Mouse (Mus musculus): ENCODE data around the gene Ppp6r3. TPM values are rescaled to one million over a fixed set of nuclear protein-coding genes. Genes with fewer than 3 reads are reported as not detected.

Gene Ppp6r3
- polyA plus RNA-seq, 1 experiment from 2014 or later = 64.2 TPM

DNA sequence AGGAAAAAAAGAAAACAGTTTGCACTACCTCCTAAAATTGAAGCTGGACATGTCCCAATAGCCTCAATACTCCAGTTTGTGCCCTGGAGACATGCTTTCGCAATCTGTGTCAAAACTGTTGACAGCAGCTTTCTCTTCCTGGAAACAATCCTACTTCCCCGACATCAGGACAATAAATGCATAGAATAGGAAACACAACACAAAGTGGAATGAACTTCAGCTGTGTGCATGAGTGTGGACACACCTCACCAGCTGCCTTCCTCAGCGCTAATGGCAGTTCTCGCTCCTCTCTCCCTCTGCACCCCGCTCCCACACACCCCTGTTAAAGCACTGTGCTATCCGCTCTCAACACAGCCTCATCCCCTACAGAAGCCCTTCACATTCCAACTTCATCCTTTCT is 12.8 kb downstream of the Ppp6r3 start:
- no peaks in the 10 kb centered on the region for H3K27me3 ChIP-seq (replicated peaks; ENCODE audit: control insufficient read depth, insufficient read depth, low read length)
- no peak overlapping the region for H3K4me3 ChIP-seq (ENCODE audit: low read depth, low read length)
- H3K27ac ChIP-seq (ENCODE audit: low read depth) = no peak overlapping the region
- no peak overlapping the region for H3K4me2 ChIP-seq (ENCODE audit: low read length)
- H3K4me1 ChIP-seq (replicated peaks; ENCODE audit: control insufficient read depth, insufficient read depth, low read length) = no peaks in the 10 kb centered on the region; the same call in 1 of the 2 replicates
- no peaks in the 10 kb centered on the region; the same call in 1 of the 2 replicates for H3K36me3 ChIP-seq (ENCODE audit: control insufficient read depth, insufficient read depth, low read length)
- 0 out of 2 replicates have a peak, but pooled peaks cover 4% of the 10 kb centered on the region for H3K9me3 ChIP-seq (ENCODE audit: control insufficient read depth, low read length)
- H3K9ac ChIP-seq (ENCODE audit: low read length) = no peak overlapping the region
- DNase-seq (ENCODE audit: low spot score) (no peak), ATAC-seq (replicated peaks; ENCODE audit: low FRiP score, low TSS enrichment, low read depth) (no peak)
- 91% methylated on average over 6 of the region's 6 CpGs for whole genome bisulfite sequencing

DNA sequence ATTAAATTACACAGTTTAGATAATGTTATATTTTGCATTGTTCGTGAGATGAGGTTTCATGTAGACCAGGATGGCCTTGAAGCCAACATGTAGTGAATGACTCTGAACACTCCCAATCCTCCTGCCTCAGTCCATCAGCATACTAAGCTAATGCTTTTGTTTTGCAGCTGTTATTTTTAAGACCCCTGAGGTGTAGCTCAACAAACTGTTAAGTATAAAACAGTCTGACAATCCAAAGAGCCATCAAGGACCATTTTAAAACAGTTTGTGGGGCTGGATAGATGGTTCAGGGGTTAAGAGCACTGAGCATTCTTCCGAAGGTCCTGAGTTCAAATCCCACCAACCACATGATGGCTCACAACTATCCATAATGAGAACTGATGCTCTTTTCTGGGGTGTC is 13.3 kb downstream of the Ppp6r3 start:
- Histone ChIP-seq H3K9ac (ENCODE audit: low read length) (no peak overlapping the region), H3K27ac (ENCODE audit: low read depth) (no peak overlapping the region), H3K36me3 (ENCODE audit: control insufficient read depth, insufficient read depth, low read length) (no peaks in the 10 kb centered on the region; the same call in 1 of the 2 replicates), H3K9me3 (ENCODE audit: control insufficient read depth, low read length) (0 out of 2 replicates have a peak, but pooled peaks cover 4% of the 10 kb centered on the region), H3K27me3 (replicated peaks; ENCODE audit: control insufficient read depth, insufficient read depth, low read length) (no peaks in the 10 kb centered on the region), H3K4me1 (replicated peaks; ENCODE audit: control insufficient read depth, insufficient read depth, low read length) (no peaks in the 10 kb centered on the region; the same call in 1 of the 2 replicates), H3K4me2 (ENCODE audit: low read length) (no peak overlapping the region), H3K4me3 (ENCODE audit: low read depth, low read length) (no peak overlapping the region)
- ATAC-seq (replicated peaks; ENCODE audit: low FRiP score, low TSS enrichment, low read depth) (no peak), DNase-seq (ENCODE audit: low spot score) (no peak)
- 99% methylated on average over 2 of the region's 2 CpGs for WGBS

DNA sequence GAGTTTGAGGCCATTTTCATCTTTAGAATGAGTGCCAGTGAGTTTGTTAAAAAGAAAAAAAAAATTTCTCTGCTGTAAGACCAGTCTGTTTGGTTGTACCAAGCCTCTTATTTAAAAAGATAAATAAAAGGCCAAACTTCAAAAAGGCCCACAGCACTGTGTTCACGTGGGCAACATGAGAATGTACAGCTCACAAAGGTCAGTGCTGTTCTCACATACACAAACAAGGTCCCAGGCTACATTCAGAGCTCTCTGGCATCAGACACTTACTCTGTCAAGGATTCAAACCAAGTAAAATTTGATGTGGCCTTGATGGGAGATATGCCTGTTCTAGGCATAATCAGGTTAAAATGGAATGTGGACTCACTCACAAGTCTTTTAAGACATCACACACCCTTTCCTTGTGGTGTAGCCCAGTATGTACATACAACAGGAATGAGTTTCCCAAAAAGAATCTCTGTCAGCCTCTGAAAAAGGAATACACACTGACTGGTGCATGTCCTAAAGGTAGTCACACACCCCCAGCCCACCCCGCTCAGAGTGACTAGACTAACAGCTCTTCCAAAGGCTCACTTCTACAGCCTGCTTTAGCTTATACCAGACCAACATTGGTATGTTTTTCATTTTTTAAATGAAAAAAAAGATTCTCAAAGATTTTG is 19.3 kb downstream of the Ppp6r3 start:
- H3K4me3 ChIP-seq (ENCODE audit: low read depth, low read length) = no peak overlapping the region
- no peaks in the 10 kb centered on the region for H3K27me3 ChIP-seq (replicated peaks; ENCODE audit: control insufficient read depth, insufficient read depth, low read length)
- H3K9me3 ChIP-seq (ENCODE audit: control insufficient read depth, low read length) = 0 out of 2 replicates have a peak, but pooled peaks cover 4% of the 10 kb centered on the region
- H3K36me3 ChIP-seq (ENCODE audit: control insufficient read depth, insufficient read depth, low read length) = no peaks in the 10 kb centered on the region; the same call in 1 of the 2 replicates
- 83% methylated on average over 2 of the region's 2 CpGs for WGBS
- H3K9ac ChIP-seq (ENCODE audit: low read length) = no peak overlapping the region
- ATAC-seq (replicated peaks; ENCODE audit: low FRiP score, low TSS enrichment, low read depth) (no peak), DNase-seq (ENCODE audit: low spot score) (no peak)
- H3K27ac ChIP-seq (ENCODE audit: low read depth) = no peak overlapping the region
- H3K4me2 ChIP-seq (ENCODE audit: low read length) = no peak overlapping the region
- no peaks in the 10 kb centered on the region for H3K4me1 ChIP-seq (replicated peaks; ENCODE audit: control insufficient read depth, insufficient read depth, low read length)

DNA sequence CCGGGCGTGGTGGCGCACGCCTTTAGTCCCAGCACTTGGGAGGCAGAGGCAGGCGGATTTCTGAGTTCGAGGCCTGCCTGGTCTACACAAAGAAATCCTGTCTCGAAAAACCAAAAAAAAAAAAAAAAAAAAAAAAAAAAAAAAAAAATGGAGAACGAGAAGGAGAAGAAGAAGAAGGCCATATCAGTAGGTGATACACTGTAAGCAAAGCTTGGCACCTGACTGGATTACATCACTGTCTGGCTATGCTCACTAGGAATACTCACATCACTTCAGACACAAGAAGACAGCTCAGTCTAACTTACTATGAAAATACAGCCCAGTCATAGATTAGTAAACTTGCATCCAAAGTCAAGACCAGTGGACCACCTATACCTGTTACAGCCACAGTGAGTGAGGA is 20.8 kb downstream of the Ppp6r3 start:
- Histone ChIP-seq H3K9ac (ENCODE audit: low read length) (no peak overlapping the region), H3K27me3 (replicated peaks; ENCODE audit: control insufficient read depth, insufficient read depth, low read length) (no peaks in the 10 kb centered on the region), H3K4me3 (ENCODE audit: low read depth, low read length) (no peak overlapping the region), H3K4me2 (ENCODE audit: low read length) (no peak overlapping the region), H3K27ac (ENCODE audit: low read depth) (no peak overlapping the region), H3K36me3 (ENCODE audit: control insufficient read depth, insufficient read depth, low read length) (no peaks in the 10 kb centered on the region; the same call in 1 of the 2 replicates), H3K4me1 (replicated peaks; ENCODE audit: control insufficient read depth, insufficient read depth, low read length) (no peaks in the 10 kb centered on the region), H3K9me3 (ENCODE audit: control insufficient read depth, low read length) (0 out of 2 replicates have a peak, but pooled peaks cover 4% of the 10 kb centered on the region)
- ATAC-seq (replicated peaks; ENCODE audit: low FRiP score, low TSS enrichment, low read depth) (no peak), DNase-seq (ENCODE audit: low spot score) (no peak)
- 94% methylated on average over 8 of the region's 8 CpGs for WGBS

DNA sequence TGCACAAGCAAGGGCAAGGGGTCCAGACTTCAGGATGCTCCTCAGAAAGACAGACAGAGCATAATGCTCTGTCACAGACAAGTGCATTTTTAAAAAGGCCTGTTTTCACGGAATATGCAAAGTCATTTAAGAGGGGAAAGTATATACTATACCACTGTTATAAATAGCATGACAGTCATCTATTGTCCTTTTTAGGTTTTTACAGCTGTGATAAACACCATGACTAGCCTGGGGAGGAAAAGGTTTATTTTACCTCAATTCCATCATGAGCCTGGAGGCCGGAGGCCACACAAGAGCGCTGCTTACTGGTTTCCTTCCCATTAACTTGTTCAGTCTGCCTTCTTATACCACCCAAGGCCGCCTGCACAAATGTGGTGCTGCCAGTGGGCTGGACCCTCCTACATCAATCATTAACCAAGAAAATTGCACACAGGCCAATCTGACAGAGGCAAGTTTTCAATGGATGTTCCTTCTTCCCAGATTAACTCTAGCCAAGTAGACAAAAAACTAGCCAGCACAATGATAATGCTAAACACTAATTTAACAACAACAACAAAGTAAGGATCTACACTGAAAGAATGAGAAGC is 23.9 kb downstream of the Ppp6r3 start:
- Histone ChIP-seq H3K36me3 (ENCODE audit: control insufficient read depth, insufficient read depth, low read length) (peaks cover 13% of the 10 kb centered on the region; the same call in 1 of the 2 replicates), H3K4me3 (ENCODE audit: low read depth, low read length) (no peak overlapping the region), H3K9me3 (ENCODE audit: control insufficient read depth, low read length) (no peaks in the 10 kb centered on the region), H3K4me2 (ENCODE audit: low read length) (no peak overlapping the region), H3K27ac (ENCODE audit: low read depth) (no peak overlapping the region), H3K4me1 (replicated peaks; ENCODE audit: control insufficient read depth, insufficient read depth, low read length) (no peaks in the 10 kb centered on the region), H3K9ac (ENCODE audit: low read length) (no peak overlapping the region), H3K27me3 (replicated peaks; ENCODE audit: control insufficient read depth, insufficient read depth, low read length) (no peaks in the 10 kb centered on the region)
- DNase-seq (ENCODE audit: low spot score) (no peak), ATAC-seq (replicated peaks; ENCODE audit: low FRiP score, low TSS enrichment, low read depth) (no peak)
- 27% methylated on average over 4 of the region's 4 CpGs for WGBS

DNA sequence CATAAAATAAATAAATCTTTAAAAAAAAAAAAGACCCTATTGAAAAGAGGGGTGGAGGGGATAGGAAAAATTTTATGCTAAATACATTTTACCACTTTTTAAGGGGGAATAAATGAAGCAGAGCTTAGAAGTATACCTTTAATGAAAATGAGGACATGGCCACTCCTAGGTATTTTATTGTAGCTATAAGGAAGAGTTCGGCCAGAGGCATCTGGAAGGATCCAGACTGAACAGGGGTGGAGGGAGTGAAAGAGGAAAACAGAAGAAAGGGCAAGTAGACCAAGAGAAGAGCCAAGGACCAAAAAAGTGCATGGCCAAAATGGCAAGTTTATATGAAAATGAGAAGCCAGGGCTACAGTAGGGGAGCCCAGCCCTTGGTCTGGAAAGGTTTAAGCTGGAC is 25.4 kb downstream of the Ppp6r3 start:
- Histone ChIP-seq H3K4me3 (ENCODE audit: low read depth, low read length) (no peak overlapping the region), H3K9ac (ENCODE audit: low read length) (no peak overlapping the region), H3K36me3 (ENCODE audit: control insufficient read depth, insufficient read depth, low read length) (peaks cover 16% of the 10 kb centered on the region; the same call in 1 of the 2 replicates), H3K27me3 (replicated peaks; ENCODE audit: control insufficient read depth, insufficient read depth, low read length) (no peaks in the 10 kb centered on the region), H3K4me1 (replicated peaks; ENCODE audit: control insufficient read depth, insufficient read depth, low read length) (no peaks in the 10 kb centered on the region), H3K9me3 (ENCODE audit: control insufficient read depth, low read length) (no peaks in the 10 kb centered on the region), H3K27ac (ENCODE audit: low read depth) (no peak overlapping the region), H3K4me2 (ENCODE audit: low read length) (no peak overlapping the region)
- no peak for DNase-seq (ENCODE audit: low spot score)
- whole genome bisulfite sequencing = 79% methylated on average over 1 of the region's 1 CpGs
- ATAC-seq (replicated peaks; ENCODE audit: low FRiP score, low TSS enrichment, low read depth) = no peak

- Histone ChIP-seq H3K9me3 (ENCODE audit: control insufficient read depth, low read length) (no peaks in the 10 kb centered on the region), H3K4me1 (replicated peaks; ENCODE audit: control insufficient read depth, insufficient read depth, low read length) (no peaks in the 10 kb centered on the region), H3K4me2 (ENCODE audit: low read length) (no peak overlapping the region), H3K27me3 (replicated peaks; ENCODE audit: control insufficient read depth, insufficient read depth, low read length) (no peaks in the 10 kb centered on the region), H3K27ac (ENCODE audit: low read depth) (no peak overlapping the region), H3K4me3 (ENCODE audit: low read depth, low read length) (no peak overlapping the region), H3K9ac (ENCODE audit: low read length) (no peak overlapping the region), H3K36me3 (ENCODE audit: control insufficient read depth, insufficient read depth, low read length) (peaks cover 16% of the 10 kb centered on the region; the same call in 1 of the 2 replicates)
- 91% methylated on average over 1 of the region's 1 CpGs for WGBS
- DNase-seq (ENCODE audit: low spot score) (no peak), ATAC-seq (replicated peaks; ENCODE audit: low FRiP score, low TSS enrichment, low read depth) (no peak)
Measured at GRCm38 (mm10) chr19:3549263-3549662, 26.3 kb downstream of the Ppp6r3 start.

- no peak overlapping the region for H3K4me3 ChIP-seq (ENCODE audit: low read depth, low read length)
- H3K9ac ChIP-seq (ENCODE audit: low read length) = no peak overlapping the region
- peaks cover 22% of the 10 kb centered on the region for H3K36me3 ChIP-seq (ENCODE audit: control insufficient read depth, insufficient read depth, low read length)
- ATAC-seq (replicated peaks; ENCODE audit: low FRiP score, low TSS enrichment, low read depth) (no peak), DNase-seq (ENCODE audit: low spot score) (no peak)
- no peak overlapping the region for H3K27ac ChIP-seq (ENCODE audit: low read depth)
- H3K4me2 ChIP-seq (ENCODE audit: low read length) = no peak overlapping the region
- H3K27me3 ChIP-seq (replicated peaks; ENCODE audit: control insufficient read depth, insufficient read depth, low read length) = no peaks in the 10 kb centered on the region
- H3K4me1 ChIP-seq (replicated peaks; ENCODE audit: control insufficient read depth, insufficient read depth, low read length) = no peaks in the 10 kb centered on the region
- no peaks in the 10 kb centered on the region for H3K9me3 ChIP-seq (ENCODE audit: control insufficient read depth, low read length)
- 100% methylated on average over 1 of the region's 1 CpGs for WGBS
Measured at GRCm38 (mm10) chr19:3548311-3548710, 27.2 kb downstream of the Ppp6r3 start.

GRCm38 (mm10) chr19:3544995-3545394 is 30.6 kb downstream of the Ppp6r3 start:
- Histone ChIP-seq H3K27me3 (replicated peaks; ENCODE audit: control insufficient read depth, insufficient read depth, low read length) (no peaks in the 10 kb centered on the region), H3K27ac (ENCODE audit: low read depth) (no peak overlapping the region), H3K9me3 (ENCODE audit: control insufficient read depth, low read length) (no peaks in the 10 kb centered on the region), H3K9ac (ENCODE audit: low read length) (no peak overlapping the region), H3K4me2 (ENCODE audit: low read length) (no peak overlapping the region), H3K4me1 (replicated peaks; ENCODE audit: control insufficient read depth, insufficient read depth, low read length) (no peaks in the 10 kb centered on the region), H3K36me3 (ENCODE audit: control insufficient read depth, insufficient read depth, low read length) (peaks cover 41% of the 10 kb centered on the region), H3K4me3 (ENCODE audit: low read depth, low read length) (no peak overlapping the region)
- 92% methylated on average over 2 of the region's 2 CpGs for WGBS
- no peak for ATAC-seq (replicated peaks; ENCODE audit: low FRiP score, low TSS enrichment, low read depth)
- DNase-seq (ENCODE audit: low spot score) = no peak

Data from intestine, embryonic 14.5 days (tissue).